Mouse (Mus musculus) lung, embryonic 14.5 days (tissue): ENCODE results near the gene Cxcr6. TPM values are rescaled to one million over a fixed set of nuclear protein-coding genes. Genes with fewer than 3 reads are reported as not detected.

Experiments used
- ATAC-seq: fragments of 200-750 bp; cut with Nextera tagmentation; 2 replicates; pipeline ENCODE4 v1.8.0; 2017; ENCODE audit warnings: mild to moderate bottlenecking, moderate TSS enrichment, moderate library complexity; ENCODE audit not compliant: insufficient read depth
- DNase-seq: peaks from one replicate; pipeline ENCODE4 v3.0.0-alpha.2; 2015
- H3K27ac ChIP-seq: fragments of 300-500 bp; sonication (generic); 2 replicates; pipeline ENCODE4 v1.5.1; 2014; ENCODE audit warnings: low read depth, mild to moderate bottlenecking, moderate library complexity
- H3K27me3 ChIP-seq: fragments of 300-500 bp; sonication (generic); 2 replicates; pipeline ENCODE4 v1.6.1; 2014; ENCODE audit warnings: low read length, control low read depth; ENCODE audit not compliant: insufficient read depth
- H3K36me3 ChIP-seq: fragments of 300-500 bp; sonication (generic); 2 replicates; pipeline ENCODE4 v1.6.1; 2014; ENCODE audit warnings: control low read depth; ENCODE audit not compliant: insufficient read depth
- H3K4me1 ChIP-seq: fragments of 300-500 bp; sonication (generic); 2 replicates; pipeline ENCODE4 v1.6.1; 2014; ENCODE audit warnings: antibody characterized with exemption, control low read depth; ENCODE audit not compliant: insufficient read depth
- H3K4me2 ChIP-seq: fragments of 300-500 bp; sonication (generic); 2 replicates; pipeline ENCODE4 v1.6.1; 2014; ENCODE audit warnings: mild to moderate bottlenecking
- H3K4me3 ChIP-seq: fragments of 300-500 bp; sonication (generic); 2 replicates; pipeline ENCODE4 v1.5.1; 2014; ENCODE audit warnings: low read depth, low read length
- H3K9ac ChIP-seq: fragments of 300-500 bp; sonication (generic); 2 replicates; pipeline ENCODE4 v1.6.1; 2014
- H3K9me3 ChIP-seq: fragments of 300-500 bp; sonication (generic); 2 replicates; pipeline ENCODE4 v1.6.1; 2016; ENCODE audit warnings: low read depth, low read length, control low read depth
- CTCF ChIP-seq: IDR thresholded peaks from 2 replicates; pipeline ENCODE4 v1.5.1; 2016; ENCODE audit warnings: antibody characterized with exemption, low read depth
- WGBS: fragments of 180-500 bp; shearing (Covaris S2); extraction: QIAGEN DNeasy Blood & Tissue Kit; methylation state at CpG from one replicate; pipeline ENCODE4 v1.1.7; 2014; 5-methylcytosine and 5-hydroxymethylcytosine counted together
- polyA plus RNA-seq: library from polyadenylated mRNA; unstranded; fragments of >200 nt; fragmentation: Nextera tagmentation; extraction: Ambion mirVana; gene quantifications from 2 replicates; pipeline ENCODE4 v1.2.1, GENCODE M21; 2014

Cxcr6 gene
- polyA plus RNA-seq, 1 experiment from 2014 or later, result 0.25 TPM

DNA sequence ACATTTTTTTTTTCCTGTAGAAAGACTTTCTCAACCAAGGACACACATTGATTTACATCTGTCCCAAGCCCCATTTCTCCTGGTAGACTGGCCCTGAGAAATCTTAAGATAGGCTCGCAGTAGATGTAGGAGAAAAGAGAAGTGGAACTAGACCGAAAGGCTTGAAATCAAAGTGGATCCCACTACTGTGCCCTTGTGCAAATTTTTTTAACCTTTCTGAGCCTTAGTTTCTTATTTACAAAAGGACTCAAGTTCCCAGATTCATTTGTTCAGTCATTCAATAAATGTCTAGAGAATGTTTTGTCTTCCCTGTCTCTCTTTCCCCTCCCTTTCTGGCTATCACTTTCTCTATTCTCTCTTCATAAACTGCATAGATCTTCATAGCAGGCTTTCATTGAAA, 50.6 kb downstream of the Cxcr6 start:
- no peak overlapping the region for H3K27ac ChIP-seq
- no peaks in the 10 kb centered on the region for H3K4me1 ChIP-seq
- H3K27me3 ChIP-seq, result no peaks in the 10 kb centered on the region
- no peak overlapping the region for H3K4me3 ChIP-seq
- WGBS, result 69% methylated on average over 2 of the region's 2 CpGs
- H3K4me2 ChIP-seq, result no peak overlapping the region
- H3K9me3 ChIP-seq, result no peaks in the 10 kb centered on the region
- H3K9ac ChIP-seq, result no peak overlapping the region
- ATAC-seq (no peak), DNase-seq (no peak)
- TF ChIP-seq CTCF, result no peak
- no peaks in the 10 kb centered on the region for H3K36me3 ChIP-seq

Other genes starting within 250 kb of the Cxcr6 start
- gene Slc6a20b, start 173.9 kb upstream of the Cxcr6 start, polyA plus RNA-seq, result 0.14 and 0.27 TPM in 2 replicates
- 0.09 TPM in 2 replicates for gene Ccr9, start 128.0 kb upstream of the Cxcr6 start, polyA plus RNA-seq
- 0.13 and 0.14 TPM in 2 replicates for gene Slc6a20a, start 127.6 kb upstream of the Cxcr6 start, polyA plus RNA-seq
- gene Lztfl1, start 88.8 kb upstream of the Cxcr6 start, polyA plus RNA-seq, result 44.9 and 45.4 TPM in 2 replicates
- 12.6 and 12.9 TPM in 2 replicates for gene Fyco1, start 45.4 kb downstream of the Cxcr6 start, polyA plus RNA-seq
- gene Xcr1, start 55.6 kb downstream of the Cxcr6 start, polyA plus RNA-seq, result not detected in 2 replicates
- 4.0 TPM in 2 replicates for gene Ccr1, start 162.2 kb downstream of the Cxcr6 start, polyA plus RNA-seq
- gene Ccr1l1, start 171.9 kb downstream of the Cxcr6 start, polyA plus RNA-seq, result not detected in 2 replicates
- gene Ccr3, start 215.5 kb downstream of the Cxcr6 start, polyA plus RNA-seq, result not detected in 2 replicates